Mouse (Mus musculus) layer of hippocampus, postnatal 14 days (tissue): ENCODE results near the gene Gse1. TPM values are rescaled to one million over a fixed set of nuclear protein-coding genes. Genes with fewer than 3 reads are reported as not detected.

Source experiments
- DNase-seq, 2 experiments: peaks; one replicate each; pipeline ENCODE4 v3.0.0; 2021 to 2022; ENCODE audit warnings: low spot score in 2 of 2, mixed read lengths in 1 of 2
- total RNA-seq, 2 experiments: library from RNA; stranded (reverse); gene quantifications; 2 replicates each; pipeline ENCODE4 v1.2.3; 2021

Gene Gse1
- total RNA-seq, 2 experiments from 2014 or later = 94.0 to 107 TPM

- no peak for DNase-seq
Measured at GRCm38 (mm10) chr8:120543416-120544055, 315.3 kb downstream of the Gse1 start.

GRCm38 (mm10) chr8:120544155-120544554 lies 315.9 kb downstream of the Gse1 start:
- no peak for DNase-seq

- DNase-seq = no peak
Measured at GRCm38 (mm10) chr8:120547562-120547961, 319.3 kb downstream of the Gse1 start.

- DNase-seq = peak in 1 of 2 experiments; percentile 63
Measured at GRCm38 (mm10) chr8:120548313-120548761, 320.1 kb downstream of the Gse1 start.

- no peak for DNase-seq
Measured at GRCm38 (mm10) chr8:120549321-120549921, 321.2 kb downstream of the Gse1 start.

GRCm38 (mm10) chr8:120549922-120550321 lies 321.7 kb downstream of the Gse1 start:
- DNase-seq = no peak

GRCm38 (mm10) chr8:120550430-120550829 lies 322.2 kb downstream of the Gse1 start:
- no peak for DNase-seq

- DNase-seq = no peak
Measured at GRCm38 (mm10) chr8:120550937-120551676, 322.9 kb downstream of the Gse1 start.

GRCm38 (mm10) chr8:120551677-120551980 lies 323.4 kb downstream of the Gse1 start:
- no peak for DNase-seq

GRCm38 (mm10) chr8:120552509-120552908 lies 324.3 kb downstream of the Gse1 start:
- DNase-seq = no peak

GRCm38 (mm10) chr8:120553441-120554123 lies 325.3 kb downstream of the Gse1 start:
- DNase-seq = no peak

GRCm38 (mm10) chr8:120554466-120555039 lies 326.3 kb downstream of the Gse1 start:
- no peak for DNase-seq

- DNase-seq = no peak
Measured at GRCm38 (mm10) chr8:120556198-120556892, 328.1 kb downstream of the Gse1 start.

- DNase-seq = peak; percentile 88 to 91
Measured at GRCm38 (mm10) chr8:120557170-120557965, 329.1 kb downstream of the Gse1 start.

GRCm38 (mm10) chr8:120558162-120558561 lies 329.9 kb downstream of the Gse1 start:
- no peak for DNase-seq

- DNase-seq = no peak
Measured at GRCm38 (mm10) chr8:120559654-120560053, 331.4 kb downstream of the Gse1 start.

GRCm38 (mm10) chr8:120560535-120560934 lies 332.3 kb downstream of the Gse1 start:
- DNase-seq = no peak

- no peak for DNase-seq
Measured at GRCm38 (mm10) chr8:120561539-120562435, 333.5 kb downstream of the Gse1 start.
